Mouse (Mus musculus) stomach, embryonic 16.5 days (tissue): ENCODE data around the gene Sgip1. TPM values are rescaled to one million over a fixed set of nuclear protein-coding genes. Genes with fewer than 3 reads are reported as not detected.

Source experiments
- ATAC-seq: fragments of 200-750 bp; cut with Nextera tagmentation; 2 replicates; pipeline ENCODE4 v1.8.0; 2017; ENCODE audit warnings: moderate number of reproducible peaks, moderate TSS enrichment; ENCODE audit not compliant: insufficient read depth, low FRiP score
- H3K27ac ChIP-seq: fragments of 300-500 bp; sonication (generic); 2 replicates; pipeline ENCODE4 v1.5.1; 2014; ENCODE audit warnings: low read length
- H3K27me3 ChIP-seq: fragments of 300-500 bp; sonication (generic); 2 replicates; pipeline ENCODE4 v1.6.1; 2014; ENCODE audit warnings: low read length, control low read depth, mixed read lengths; ENCODE audit not compliant: control insufficient read depth, insufficient read depth
- H3K36me3 ChIP-seq: fragments of 300-500 bp; sonication (generic); 2 replicates; pipeline ENCODE4 v1.6.1; 2014; ENCODE audit warnings: low read length; ENCODE audit not compliant: control insufficient read depth, insufficient read depth
- H3K4me1 ChIP-seq: fragments of 300-500 bp; sonication (generic); 2 replicates; pipeline ENCODE4 v1.6.1; 2014; ENCODE audit warnings: low read length, control low read depth, mixed read lengths; ENCODE audit not compliant: control insufficient read depth, insufficient read depth
- H3K4me2 ChIP-seq: fragments of 300-500 bp; sonication (generic); 2 replicates; pipeline ENCODE4 v1.6.1; 2014; ENCODE audit warnings: low read depth, low read length, mixed read lengths
- H3K4me3 ChIP-seq: fragments of 300-500 bp; sonication (generic); replicated peaks from 2 replicates; pipeline ENCODE4 v1.5.1; 2014; ENCODE audit warnings: mild to moderate bottlenecking, low read length
- H3K9ac ChIP-seq: fragments of 300-500 bp; sonication (generic); 2 replicates; pipeline ENCODE4 v1.6.1; 2014; ENCODE audit warnings: low read length
- H3K9me3 ChIP-seq: fragments of 300-500 bp; sonication (generic); replicated peaks from 2 replicates; pipeline ENCODE4 v1.6.1; 2016; ENCODE audit warnings: low read length, control low read depth; ENCODE audit not compliant: control insufficient read depth
- WGBS: fragments of 180-500 bp; shearing (Covaris S2); extraction: QIAGEN DNeasy Blood & Tissue Kit; methylation state at CpG from one replicate; pipeline ENCODE4 v1.1.7; 2014; 5-methylcytosine and 5-hydroxymethylcytosine counted together
- polyA plus RNA-seq: library from polyadenylated mRNA; unstranded; fragments of >200 nt; fragmentation: Nextera tagmentation; extraction: Ambion mirVana; gene quantifications from 2 replicates; pipeline ENCODE4 v1.2.1, GENCODE M21; 2015

The Sgip1 gene
- polyA plus RNA-seq, 1 experiment from 2014 or later, result 7.9 TPM

DNA sequence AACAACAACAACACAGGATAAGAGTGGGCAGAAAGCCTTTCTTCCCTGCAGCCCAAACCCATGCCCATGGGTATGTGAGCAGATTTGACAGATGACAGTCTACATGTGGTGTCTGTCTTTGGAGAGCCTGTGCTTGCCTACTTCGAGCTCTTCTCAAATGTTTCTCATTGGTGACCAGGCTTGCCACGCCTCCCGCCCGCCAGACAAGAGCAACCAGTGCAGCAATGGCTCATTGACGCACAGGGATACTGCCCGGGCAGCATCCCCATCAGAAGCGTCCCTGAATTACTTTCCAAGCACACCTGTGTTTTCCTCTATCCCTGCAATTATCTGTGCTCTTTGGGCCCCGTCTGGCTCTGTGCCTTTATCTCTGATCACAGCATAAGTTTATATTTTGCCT lies 72.2 kb downstream of the Sgip1 start:
- WGBS, result 80% methylated on average over 8 of the region's 8 CpGs
- H3K4me3 ChIP-seq, result no peak overlapping the region
- H3K27me3 ChIP-seq, result no peaks in the 10 kb centered on the region
- no peak overlapping the region for H3K4me2 ChIP-seq
- H3K27ac ChIP-seq, result no peak overlapping the region
- no peak for ATAC-seq
- H3K9ac ChIP-seq, result no peak overlapping the region
- no peaks in the 10 kb centered on the region for H3K36me3 ChIP-seq
- H3K9me3 ChIP-seq, result no peaks in the 10 kb centered on the region
- H3K4me1 ChIP-seq, result no peaks in the 10 kb centered on the region

DNA sequence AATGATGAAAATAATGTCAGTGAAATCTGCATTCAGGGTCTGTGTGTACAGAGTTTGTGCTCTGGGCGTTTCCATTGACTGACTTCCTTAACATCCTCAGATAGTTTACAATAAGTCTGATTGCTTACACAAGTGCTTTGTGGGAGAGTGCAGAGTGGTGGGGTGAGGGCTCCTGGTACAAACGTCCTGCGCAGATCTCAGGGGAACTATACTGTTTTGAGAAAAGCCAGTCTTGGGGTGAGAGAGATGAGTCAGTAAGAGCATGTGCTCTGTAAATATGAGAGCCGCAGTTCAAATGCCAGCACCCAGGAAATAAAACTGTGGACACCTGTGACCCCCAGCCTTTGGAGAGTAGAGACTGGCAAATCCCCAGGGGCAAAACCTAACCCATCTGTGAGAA lies 80.7 kb downstream of the Sgip1 start:
- H3K36me3 ChIP-seq, result no peaks in the 10 kb centered on the region
- peaks cover 4% of the 10 kb centered on the region; the same call in 1 of the 2 replicates for H3K4me1 ChIP-seq
- WGBS, result 31% methylated on average over 4 of the region's 4 CpGs
- ATAC-seq, result no peak
- no peaks in the 10 kb centered on the region for H3K27me3 ChIP-seq
- no peak overlapping the region for H3K4me3 ChIP-seq
- no peaks in the 10 kb centered on the region for H3K9me3 ChIP-seq
- H3K4me2 ChIP-seq, result no peak overlapping the region
- H3K9ac ChIP-seq, result no peak overlapping the region
- no peak overlapping the region for H3K27ac ChIP-seq

DNA sequence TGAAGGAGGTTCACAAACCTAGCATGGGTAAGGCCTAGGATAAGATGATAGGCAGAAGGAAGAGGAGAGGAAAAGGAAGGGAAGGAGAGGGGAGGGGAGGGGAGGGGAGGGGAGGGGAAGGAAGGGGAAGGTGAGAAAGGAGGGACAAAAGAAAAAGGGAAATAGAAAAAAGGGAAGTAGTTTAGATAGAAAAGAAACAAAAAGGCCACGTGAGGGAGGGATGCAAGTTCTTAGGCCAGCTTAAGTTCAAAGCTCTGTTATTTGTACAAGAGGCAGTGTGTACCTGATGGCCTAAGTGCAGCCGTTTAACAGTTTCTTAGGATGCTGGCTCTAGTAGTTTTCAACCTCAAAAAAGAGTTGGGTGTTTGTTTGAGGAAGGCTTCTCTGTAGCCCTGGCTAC lies 83.4 kb downstream of the Sgip1 start:
- 58% methylated on average over 2 of the region's 2 CpGs for WGBS
- Histone ChIP-seq H3K27me3 (no peaks in the 10 kb centered on the region), H3K4me2 (no peak overlapping the region), H3K4me3 (no peak overlapping the region), H3K27ac (no peak overlapping the region), H3K9me3 (no peaks in the 10 kb centered on the region), H3K4me1 (peaks cover 4% of the 10 kb centered on the region; the same call in 1 of the 2 replicates), H3K36me3 (no peaks in the 10 kb centered on the region), H3K9ac (no peak overlapping the region)
- no peak for ATAC-seq

DNA sequence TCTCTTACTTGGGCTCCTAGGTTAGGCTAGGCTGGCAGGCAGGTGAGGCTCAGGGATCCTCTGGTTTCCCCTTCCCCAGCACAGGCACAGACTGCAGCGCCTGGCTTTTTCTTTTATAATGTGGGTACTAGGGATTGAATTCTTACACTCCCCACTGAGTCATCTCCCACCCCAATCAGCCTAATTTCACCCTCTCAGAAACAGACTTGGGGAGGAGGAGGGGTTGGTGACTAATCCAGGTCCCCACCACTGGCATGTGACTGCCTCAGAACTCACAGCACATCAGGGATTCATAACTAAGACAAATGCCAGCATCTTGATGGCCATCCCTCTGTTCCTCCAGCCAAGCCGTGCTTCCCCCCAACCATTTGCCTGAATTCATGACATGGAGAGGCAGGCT lies 85.1 kb downstream of the Sgip1 start:
- Histone ChIP-seq H3K4me2 (no peak overlapping the region), H3K9me3 (no peaks in the 10 kb centered on the region), H3K27ac (no peak overlapping the region), H3K36me3 (no peaks in the 10 kb centered on the region), H3K9ac (no peak overlapping the region), H3K27me3 (no peaks in the 10 kb centered on the region), H3K4me1 (peaks cover 4% of the 10 kb centered on the region; the same call in 1 of the 2 replicates), H3K4me3 (no peak overlapping the region)
- ATAC-seq, result no peak
- 79% methylated on average over 2 of the region's 2 CpGs for WGBS

DNA sequence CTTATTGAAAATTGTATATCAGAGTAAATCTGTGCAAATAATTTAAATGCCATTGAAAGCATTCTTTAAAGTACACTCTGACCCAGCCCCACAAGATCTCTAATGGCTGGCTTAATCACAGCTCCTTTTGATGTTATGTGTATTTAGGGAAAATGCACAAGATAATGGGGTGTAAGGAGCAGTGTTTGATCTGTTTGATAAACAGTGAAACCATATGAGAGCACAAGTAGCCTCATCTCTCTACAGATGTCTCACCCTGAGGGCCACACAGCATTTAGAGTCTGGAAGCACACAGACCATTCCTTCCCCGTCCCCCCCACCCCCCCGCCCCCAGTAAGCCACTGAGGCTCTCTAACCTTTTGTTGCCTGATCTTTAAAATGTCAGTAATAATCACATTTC lies 87.4 kb downstream of the Sgip1 start:
- Histone ChIP-seq H3K9ac (no peak overlapping the region), H3K9me3 (no peaks in the 10 kb centered on the region), H3K4me2 (no peak overlapping the region), H3K4me3 (no peak overlapping the region), H3K4me1 (no peaks in the 10 kb centered on the region), H3K36me3 (no peaks in the 10 kb centered on the region), H3K27ac (no peak overlapping the region), H3K27me3 (no peaks in the 10 kb centered on the region)
- 57% methylated on average over 2 of the region's 2 CpGs for WGBS
- no peak for ATAC-seq

DNA sequence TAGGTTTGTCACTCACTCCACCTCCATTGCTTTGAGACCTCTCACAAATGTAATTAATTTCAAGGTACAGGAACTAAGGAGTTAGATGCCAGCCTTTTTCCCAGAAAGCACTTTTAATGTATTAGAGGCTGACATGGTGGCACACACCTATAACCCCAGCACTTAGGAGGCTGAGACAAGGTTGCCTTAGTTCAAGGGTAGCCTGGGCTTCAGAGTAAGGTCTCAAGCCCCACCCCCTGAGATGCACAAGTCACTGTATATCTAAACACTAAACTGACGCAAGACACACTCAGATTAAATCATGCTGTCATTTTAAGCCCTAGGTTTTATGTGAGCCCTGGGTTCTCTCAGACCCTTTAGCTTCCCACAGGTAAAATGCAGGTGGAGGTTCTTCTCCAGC lies 92.1 kb downstream of the Sgip1 start:
- 66% methylated on average over 1 of the region's 1 CpGs for WGBS
- Histone ChIP-seq H3K4me3 (no peak overlapping the region), H3K27me3 (no peaks in the 10 kb centered on the region), H3K9ac (no peak overlapping the region), H3K4me1 (no peaks in the 10 kb centered on the region), H3K4me2 (no peak overlapping the region), H3K36me3 (no peaks in the 10 kb centered on the region), H3K9me3 (no peaks in the 10 kb centered on the region), H3K27ac (no peak overlapping the region)
- no peak for ATAC-seq

DNA sequence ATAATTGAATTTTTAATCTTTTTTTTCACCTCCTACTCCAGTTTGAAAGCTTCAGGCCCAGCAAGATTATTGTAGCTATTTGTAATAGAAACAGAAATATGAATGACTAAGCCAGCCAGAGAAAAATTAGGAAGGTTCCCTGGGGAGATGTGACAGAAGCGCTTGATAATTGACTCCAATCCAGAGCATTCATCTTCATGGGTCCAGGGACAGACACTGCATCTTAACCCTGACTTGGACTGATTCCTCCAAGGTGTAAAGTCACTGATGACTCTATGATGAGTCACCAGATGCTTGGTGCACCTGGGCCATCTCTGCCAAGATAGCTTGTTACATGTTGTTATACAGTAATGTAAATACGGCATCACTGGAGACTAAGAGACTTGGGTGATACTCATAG lies 92.6 kb downstream of the Sgip1 start:
- Histone ChIP-seq H3K9ac (no peak overlapping the region), H3K4me2 (no peak overlapping the region), H3K4me3 (no peak overlapping the region), H3K4me1 (no peaks in the 10 kb centered on the region), H3K36me3 (no peaks in the 10 kb centered on the region), H3K9me3 (no peaks in the 10 kb centered on the region), H3K27me3 (no peaks in the 10 kb centered on the region), H3K27ac (no peak overlapping the region)
- 90% methylated on average over 2 of the region's 2 CpGs for WGBS
- no peak for ATAC-seq

DNA sequence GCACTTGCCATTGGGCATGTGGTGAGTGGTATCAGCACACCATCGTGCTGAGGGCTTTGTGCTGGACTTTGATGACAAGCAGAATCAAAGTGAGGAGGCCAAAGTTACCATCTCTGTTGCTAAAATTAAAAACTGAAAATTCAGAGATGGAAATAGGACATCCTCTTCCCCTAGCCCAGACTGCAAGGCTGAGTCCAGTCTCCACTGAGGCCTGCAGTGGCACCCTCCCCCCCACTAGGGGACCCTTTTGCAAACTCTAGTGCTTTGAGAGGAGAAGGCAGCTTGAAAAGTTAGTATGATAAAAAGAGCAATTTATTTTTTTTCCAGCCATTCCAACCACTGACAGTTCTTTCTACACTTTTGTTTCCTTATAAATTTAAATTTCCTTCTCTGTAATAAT lies 93.6 kb downstream of the Sgip1 start:
- no peak overlapping the region for H3K4me2 ChIP-seq
- no peaks in the 10 kb centered on the region for H3K4me1 ChIP-seq
- H3K9ac ChIP-seq, result no peak overlapping the region
- no peaks in the 10 kb centered on the region for H3K9me3 ChIP-seq
- no peaks in the 10 kb centered on the region for H3K27me3 ChIP-seq
- no peak overlapping the region for H3K27ac ChIP-seq
- H3K36me3 ChIP-seq, result no peaks in the 10 kb centered on the region
- no peak overlapping the region for H3K4me3 ChIP-seq
- ATAC-seq, result no peak
- WGBS, result 77% methylated on average over 1 of the region's 1 CpGs

DNA sequence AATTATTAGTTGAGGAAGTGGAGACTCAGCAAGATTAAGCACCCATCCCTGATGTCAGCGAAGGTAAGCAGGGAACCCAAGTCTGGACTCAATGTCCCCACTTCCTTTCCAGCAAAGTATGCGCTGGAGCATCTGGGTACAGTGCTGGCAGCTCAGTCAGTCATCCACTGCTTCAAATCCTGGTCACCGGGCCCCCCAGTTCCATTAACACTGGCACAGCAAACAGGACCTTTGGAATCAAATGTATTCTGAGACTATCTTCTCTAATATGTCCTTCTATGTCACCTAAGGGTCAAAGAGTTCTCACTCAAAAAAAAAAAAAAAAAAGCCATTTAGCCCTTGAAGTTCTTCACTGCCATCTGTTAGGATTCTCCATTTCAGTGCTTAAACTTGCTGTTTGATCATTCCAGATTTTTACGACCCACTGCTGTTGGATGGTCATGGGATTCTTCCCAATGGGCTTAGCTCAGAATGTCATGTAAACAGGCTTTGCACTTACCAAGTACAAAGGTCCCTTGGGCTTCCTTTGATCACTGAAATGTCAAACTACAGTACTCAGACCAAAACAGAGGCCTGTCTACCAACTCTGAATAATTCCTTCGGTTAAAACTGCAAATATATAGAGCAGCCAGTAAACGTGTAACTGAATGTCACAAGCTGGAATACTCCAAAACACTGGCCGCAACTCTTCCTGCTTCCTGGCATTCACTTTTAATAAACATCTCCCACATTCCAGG lies 99.1 kb downstream of the Sgip1 start:
- no peaks in the 10 kb centered on the region for H3K36me3 ChIP-seq
- H3K27me3 ChIP-seq, result no peaks in the 10 kb centered on the region
- no peaks in the 10 kb centered on the region for H3K9me3 ChIP-seq
- H3K9ac ChIP-seq, result no peak overlapping the region
- no peak for ATAC-seq
- H3K4me3 ChIP-seq, result no peak overlapping the region
- no peaks in the 10 kb centered on the region for H3K4me1 ChIP-seq
- H3K4me2 ChIP-seq, result no peak overlapping the region
- WGBS, result 60% methylated on average over 7 of the region's 7 CpGs
- no peak overlapping the region for H3K27ac ChIP-seq
